Mouse (Mus musculus): ENCODE measurements around the gene Cstf3. TPM values are rescaled to one million over a fixed set of nuclear protein-coding genes. Genes with fewer than 3 reads are reported as not detected.

Cstf3 gene
- total and polyA plus RNA-seq, 3 experiments = 17.3 to 50.6 (median 50.3) TPM

- H3K4me2 ChIP-seq (ENCODE audit: insufficient read depth, low read depth, poor library complexity, severe bottlenecking) = no peak overlapping the region
- no peaks in the 10 kb centered on the region for H3K9me3 ChIP-seq (replicated peaks; ENCODE audit: low read length)
- H3K4me1 ChIP-seq (ENCODE audit: control insufficient read depth in 1 of 2, insufficient read depth in 2 of 2) = peaks cover 9 to 57% of the 10 kb centered on the region in 2 experiments
- no peak overlapping the region for H3K9ac ChIP-seq (ENCODE audit: insufficient read depth, low read depth)
- H3K27ac ChIP-seq (ENCODE audit: insufficient read depth, low read depth) = no peak overlapping the region
- no peak overlapping the region for H3K4me3 ChIP-seq (replicated peaks in 1 of 3; ENCODE audit: low read depth in 2 of 3, low read length in 2 of 3, poor library complexity in 1 of 3)
- no peaks in the 10 kb centered on the region for H3K36me3 ChIP-seq (replicated peaks in 1 of 2; ENCODE audit: control insufficient read depth in 1 of 2, insufficient read depth in 1 of 2, low read length in 1 of 2)
- in situ Hi-C loops (cut with MboI; ENCODE audit: low pct_ligation_motif_present, low pct_unique_long_range_greater_than_20kb, low sequenced_read_pairs) = loop anchor here (10.0 kb wide), 1 partner anchor 56 kb away; the partner anchor contains the start of gene Depdc7
- no peaks in the 10 kb centered on the region for H3K79me2 ChIP-seq (replicated peaks; ENCODE audit: control insufficient read depth, extremely low read depth, insufficient read depth, poor library complexity, severe bottlenecking)
- DNase-seq (ENCODE audit: extremely low read depth) = no peak
- no peaks in the 10 kb centered on the region for H3K27me3 ChIP-seq (replicated peaks)
- dilution Hi-C loops (cut with MboI; ENCODE audit: extremely low pct_ligation_motif_present, extremely low pct_unique_long_range_greater_than_20kb, low sequenced_read_pairs) = no loop called here
- TF ChIP-seq CHD2 (IDR thresholded peaks at IDR 0.05; ENCODE audit: low read length) (no peak), TBP (conservative IDR thresholded peaks at IDR 0.05; ENCODE audit: low read depth, low read length) (no peak), CHD1 (IDR thresholded peaks at IDR 0.05; ENCODE audit: low read depth, low read length) (no peak), MEF2A (IDR thresholded peaks at IDR 0.05; ENCODE audit: borderline replicate concordance, low read depth, low read length) (no peak), NRF1 (IDR thresholded peaks at IDR 0.05; ENCODE audit: low read depth, low read length) (no peak), ZKSCAN1 (IDR thresholded peaks at IDR 0.05; ENCODE audit: borderline replicate concordance, low read depth, low read length) (no peak), MXI1 (IDR thresholded peaks at IDR 0.05; ENCODE audit: low read depth, low read length) (no peak), EP300 (IDR thresholded peaks at IDR 0.05; ENCODE audit: low read length) (no peak), JUND (conservative IDR thresholded peaks at IDR 0.05; ENCODE audit: low read depth, low read length) (no peak), MAX (IDR thresholded peaks at IDR 0.05; ENCODE audit: low read length) (no peak), UBTF (IDR thresholded peaks at IDR 0.05; ENCODE audit: low read depth, low read length) (no peak), POLR2AphosphoS2 (IDR thresholded peaks at IDR 0.05; ENCODE audit: low read depth, low read length) (no peak), POLR2A (IDR thresholded peaks at IDR 0.05; ENCODE audit: low read depth, low read length) (no peak), JUN (IDR thresholded peaks at IDR 0.05; ENCODE audit: insufficient read depth, low read depth, low read length) (no peak), GABPA (IDR thresholded peaks at IDR 0.05; ENCODE audit: insufficient replicate concordance, low read depth, low read length) (no peak), E2F4 (IDR thresholded peaks at IDR 0.05; ENCODE audit: insufficient replicate concordance, low read depth, low read length) (no peak), TCF12 (IDR thresholded peaks at IDR 0.05; ENCODE audit: low read depth, low read length) (no peak), USF1 (IDR thresholded peaks at IDR 0.05; ENCODE audit: low read depth, low read length) (no peak), MYC (IDR thresholded peaks at IDR 0.05; ENCODE audit: low read depth, low read length) (no peak)
Measured at GRCm38 (mm10) chr2:104688724-104689123, 98.4 kb downstream of the Cstf3 start.

GRCm38 (mm10) chr2:104690720-104691119, 100.4 kb downstream of the Cstf3 start:
- Histone ChIP-seq H3K9ac (ENCODE audit: insufficient read depth, low read depth) (no peak overlapping the region), H3K27me3 (replicated peaks) (no peaks in the 10 kb centered on the region), H3K4me3 (replicated peaks in 1 of 3; ENCODE audit: low read depth in 2 of 3, low read length in 2 of 3, poor library complexity in 1 of 3) (no peak overlapping the region), H3K4me1 (ENCODE audit: control insufficient read depth in 1 of 2, insufficient read depth in 2 of 2) (peaks cover 9 to 52% of the 10 kb centered on the region in 2 experiments), H3K9me3 (replicated peaks; ENCODE audit: low read length) (no peaks in the 10 kb centered on the region), H3K79me2 (replicated peaks; ENCODE audit: control insufficient read depth, extremely low read depth, insufficient read depth, poor library complexity, severe bottlenecking) (no peaks in the 10 kb centered on the region), H3K27ac (ENCODE audit: insufficient read depth, low read depth) (no peak overlapping the region), H3K36me3 (replicated peaks in 1 of 2; ENCODE audit: control insufficient read depth in 1 of 2, insufficient read depth in 1 of 2, low read length in 1 of 2) (no peaks in the 10 kb centered on the region), H3K4me2 (ENCODE audit: insufficient read depth, low read depth, poor library complexity, severe bottlenecking) (no peak overlapping the region; the same call in 1 of the 2 replicates)
- in situ Hi-C loops (cut with MboI; ENCODE audit: low pct_ligation_motif_present, low pct_unique_long_range_greater_than_20kb, low sequenced_read_pairs) = no loop called here
- dilution Hi-C loops (cut with MboI; ENCODE audit: extremely low pct_ligation_motif_present, extremely low pct_unique_long_range_greater_than_20kb, low sequenced_read_pairs) = no loop called here
- peak; percentile 54 for DNase-seq (ENCODE audit: extremely low read depth)
- no peak for TF ChIP-seq RAD21 (IDR thresholded peaks at IDR 0.05; ENCODE audit: low read depth, low read length)
- no peak for TF ChIP-seq JUN (IDR thresholded peaks at IDR 0.05; ENCODE audit: insufficient read depth, low read depth, low read length)
- TF ChIP-seq ZKSCAN1 (IDR thresholded peaks at IDR 0.05; ENCODE audit: borderline replicate concordance, low read depth, low read length) = no peak
- peak; percentile 75 for TF ChIP-seq EP300 (IDR thresholded peaks at IDR 0.05; ENCODE audit: low read length)
- peak; percentile 84 for TF ChIP-seq IRF4 (IDR thresholded peaks at IDR 0.05; ENCODE audit: low read depth, low read length)
- no peak for TF ChIP-seq E2F4 (IDR thresholded peaks at IDR 0.05; ENCODE audit: insufficient replicate concordance, low read depth, low read length)
- no peak for TF ChIP-seq ZC3H11A (IDR thresholded peaks at IDR 0.05; ENCODE audit: low read depth, low read length)
- no peak for TF ChIP-seq MXI1 (IDR thresholded peaks at IDR 0.05; ENCODE audit: low read depth, low read length)
- no peak for TF ChIP-seq RCOR1 (conservative IDR thresholded peaks at IDR 0.05; ENCODE audit: low read depth, low read length)
- TF ChIP-seq POLR2A (IDR thresholded peaks at IDR 0.05; ENCODE audit: low read depth, low read length) = no peak
- no peak for TF ChIP-seq NRF1 (IDR thresholded peaks at IDR 0.05; ENCODE audit: low read depth, low read length)
- TF ChIP-seq USF1 (IDR thresholded peaks at IDR 0.05; ENCODE audit: low read depth, low read length) = no peak
- peak in 1 of 2 experiments; percentile 24; a peak in 1 of 4 replicates for TF ChIP-seq CTCF (conservative IDR thresholded peaks at IDR 0.05 in 1 of 2, IDR thresholded peaks at IDR 0.05 in 1 of 2; ENCODE audit: low read depth in 2 of 2, low read length in 2 of 2)
- TF ChIP-seq KAT2A (IDR thresholded peaks at IDR 0.05; ENCODE audit: insufficient replicate concordance, low read length) = no peak
- TF ChIP-seq GABPA (IDR thresholded peaks at IDR 0.05; ENCODE audit: insufficient replicate concordance, low read depth, low read length) = no peak
- TF ChIP-seq UBTF (IDR thresholded peaks at IDR 0.05; ENCODE audit: low read depth, low read length) = no peak
